Mouse (Mus musculus) monocyte, adult 5-6 weeks (primary cell): ENCODE measurements at regions not wholly inside any gene's neighbourhood (a gene's known extent, or its start where the extent isn't known, plus 50 kb on each side); places are given as distances from the start of the nearest gene placed in this dataset.

Source experiments
- ATAC-seq: fragments of 153-309, 156-312 bp; replicated peaks from 2 replicates; pipeline ENCODE4 v1.8.0; 2017; ENCODE audit warnings: mild to moderate bottlenecking; ENCODE audit not compliant: low TSS enrichment, insufficient number of reproducible peaks, severe bottlenecking, poor library complexity, low FRiP score

GRCm38 (mm10) chr17:94165305-94165860, 584.4 kb downstream of the Mettl4 start:
- no peak for ATAC-seq

GRCm38 (mm10) chr17:94144298-94144697, 605.5 kb downstream of the Mettl4 start:
- ATAC-seq: no peak

- no peak for ATAC-seq
These were observed 616.6 kb downstream of the Mettl4 start for GRCm38 (mm10) chr17:94133201-94133600.

GRCm38 (mm10) chr17:94093984-94094660, 655.7 kb downstream of the Mettl4 start:
- ATAC-seq: no peak

GRCm38 (mm10) chr17:94054436-94055060, 695.3 kb downstream of the Mettl4 start:
- no peak for ATAC-seq

- no peak for ATAC-seq
These were observed 701.3 kb downstream of the Mettl4 start for GRCm38 (mm10) chr17:94048475-94048874.

- ATAC-seq: no peak
These were observed 711.6 kb downstream of the Mettl4 start for GRCm38 (mm10) chr17:94038221-94038620.

GRCm38 (mm10) chr17:94012386-94012785, 737.4 kb downstream of the Mettl4 start:
- ATAC-seq: no peak

GRCm38 (mm10) chr17:94002095-94002494, 747.7 kb downstream of the Mettl4 start:
- ATAC-seq: no peak

- no peak for ATAC-seq
These were observed 748.3 kb downstream of the Mettl4 start for GRCm38 (mm10) chr17:94001515-94001914.

GRCm38 (mm10) chr17:93986932-93987331, 762.9 kb downstream of the Mettl4 start:
- 0 out of 2 replicates have a peak, but pooled peaks have one; percentile 31 for ATAC-seq
